Mouse (Mus musculus) naive thymus-derived CD4-positive, alpha-beta T cell, adult 2 months (primary cell): Measurements from ENCODE around the gene Csrp3.

Experiments
- DNase-seq: peaks from one replicate; pipeline ENCODE4 v3.0.0-alpha.2; 2011; ENCODE audit warnings: low read depth

The Csrp3 gene

GRCm38 (mm10) chr7:48847820-48848650 is at the start of gene Csrp3:
Gene Csrp3 (minus strand): TSS chr7:48848033.
- no peak for DNase-seq

- DNase-seq, result no peak
Observed at GRCm38 (mm10) chr7:48896051-48896450, 48.2 kb upstream of the Csrp3 start.

- no peak for DNase-seq
Observed at GRCm38 (mm10) chr7:48895475-48895874, 47.6 kb upstream of the Csrp3 start.

GRCm38 (mm10) chr7:48894763-48895162 is 46.9 kb upstream of the Csrp3 start:
- no peak for DNase-seq

GRCm38 (mm10) chr7:48894152-48894551 is 46.3 kb upstream of the Csrp3 start:
- DNase-seq, result peak; percentile 74

GRCm38 (mm10) chr7:48893093-48893492 is 45.3 kb upstream of the Csrp3 start:
- no peak for DNase-seq

GRCm38 (mm10) chr7:48891029-48891428 is 43.2 kb upstream of the Csrp3 start:
- no peak for DNase-seq

- DNase-seq, result no peak
Observed at GRCm38 (mm10) chr7:48888751-48889150, 40.9 kb upstream of the Csrp3 start.

GRCm38 (mm10) chr7:48887973-48888372 is 40.1 kb upstream of the Csrp3 start:
- no peak for DNase-seq

GRCm38 (mm10) chr7:48884266-48884611 is 36.4 kb upstream of the Csrp3 start:
- no peak for DNase-seq

- no peak for DNase-seq
Observed at GRCm38 (mm10) chr7:48883525-48884265, 35.9 kb upstream of the Csrp3 start.

- DNase-seq, result no peak
Observed at GRCm38 (mm10) chr7:48881971-48882609, 34.3 kb upstream of the Csrp3 start.

- no peak for DNase-seq
Observed at GRCm38 (mm10) chr7:48881486-48881885, 33.7 kb upstream of the Csrp3 start, which contains the start of gene E2f8. Gene E2f8 (minus strand): TSS chr7:48881596.

GRCm38 (mm10) chr7:48880591-48881481 is 33.0 kb upstream of the Csrp3 start:
- DNase-seq, result peak; percentile 92

- no peak for DNase-seq
Observed at GRCm38 (mm10) chr7:48879574-48879973, 31.7 kb upstream of the Csrp3 start.

GRCm38 (mm10) chr7:48877786-48878390 is 30.1 kb upstream of the Csrp3 start:
- DNase-seq, result no peak

- peak; percentile 71 for DNase-seq
Observed at GRCm38 (mm10) chr7:48876526-48876925, 28.7 kb upstream of the Csrp3 start.

GRCm38 (mm10) chr7:48875096-48875495 is 27.3 kb upstream of the Csrp3 start:
- no peak for DNase-seq

GRCm38 (mm10) chr7:48871292-48871691 is 23.5 kb upstream of the Csrp3 start:
- no peak for DNase-seq

- no peak for DNase-seq
Observed at GRCm38 (mm10) chr7:48870579-48871180, 22.8 kb upstream of the Csrp3 start.

- DNase-seq, result no peak
Observed at GRCm38 (mm10) chr7:48870144-48870543, 22.3 kb upstream of the Csrp3 start.
